Mouse (Mus musculus): ENCODE data around the gene Thbd.
A peak's percentile ranks its signal among the peaks of the same experiment; 100 is the strongest.

The Thbd gene

DNA sequence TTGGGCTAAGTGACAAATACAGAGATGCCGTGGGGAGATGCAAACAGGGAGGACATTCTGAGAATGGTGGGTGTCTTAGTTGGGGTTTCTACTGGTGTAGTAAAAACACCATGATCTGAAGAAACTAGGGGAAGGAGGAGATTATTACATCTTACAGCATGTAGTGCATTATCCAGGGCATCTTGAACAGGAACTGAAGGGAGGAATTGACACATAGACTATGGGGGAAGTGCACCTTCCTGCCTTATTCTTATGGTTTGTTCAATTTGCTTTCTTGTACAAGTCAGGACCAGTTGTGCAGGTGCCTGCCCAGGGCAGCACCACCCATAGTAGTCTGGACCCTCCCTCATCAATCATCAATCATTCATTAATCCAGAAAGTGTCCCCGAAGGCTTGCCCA lies 21.1 kb downstream of the Thbd start:
- no peak for DNase-seq (ENCODE audit: low spot score)

GRCm38 (mm10) chr2:148386476-148386875 lies 21.5 kb downstream of the Thbd start:
- DNase-seq (ENCODE audit: low spot score): no peak

DNA sequence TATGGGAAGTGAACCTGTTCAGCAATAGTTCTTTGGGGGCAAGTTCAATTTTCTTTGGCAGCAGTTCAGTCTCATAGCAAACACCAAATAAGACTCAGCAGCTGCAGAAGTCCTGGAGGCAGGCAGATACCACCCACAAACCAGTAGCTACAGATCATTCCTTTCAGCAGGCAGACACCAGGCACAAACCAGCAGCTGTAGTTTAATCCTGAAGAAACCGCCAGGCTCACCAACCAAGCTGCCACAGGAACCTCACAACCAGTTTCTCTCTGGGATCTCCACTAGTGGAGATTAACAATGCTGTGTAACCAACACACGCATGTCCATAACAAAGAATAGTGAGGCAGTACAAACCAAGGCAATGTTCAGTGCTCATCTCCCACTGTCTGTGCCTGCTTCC lies 26.9 kb downstream of the Thbd start:
- DNase-seq (ENCODE audit: low spot score): no peak

DNA sequence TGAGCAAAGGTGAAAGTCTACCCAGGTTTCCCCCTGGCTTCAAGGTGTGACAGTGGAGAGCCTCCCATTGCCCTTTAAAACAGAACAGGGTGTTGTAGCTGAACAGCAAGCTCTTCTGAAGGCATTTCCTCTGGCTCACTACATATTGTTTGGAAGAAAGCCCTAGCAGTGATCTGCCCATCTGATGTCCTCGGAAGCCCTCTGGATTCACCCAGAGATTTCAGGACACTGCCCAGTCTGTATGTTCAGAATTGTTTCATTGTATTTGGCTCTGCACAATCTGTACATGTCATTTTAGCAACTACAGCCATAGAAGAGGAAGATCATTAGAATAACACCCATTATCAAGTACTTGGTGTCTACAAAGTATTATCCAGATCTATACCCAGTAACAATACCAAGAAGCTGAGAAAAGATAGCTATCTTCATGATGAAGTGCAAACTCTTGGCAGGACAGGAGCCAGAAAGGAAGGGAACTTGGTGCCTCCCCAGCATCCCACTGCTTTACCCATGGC lies 28.0 kb downstream of the Thbd start:
- DNase-seq (ENCODE audit: low spot score): no peak

- DNase-seq (ENCODE audit: low spot score): no peak
Observed at GRCm38 (mm10) chr2:148378817-148379342, 29.1 kb downstream of the Thbd start.

DNA sequence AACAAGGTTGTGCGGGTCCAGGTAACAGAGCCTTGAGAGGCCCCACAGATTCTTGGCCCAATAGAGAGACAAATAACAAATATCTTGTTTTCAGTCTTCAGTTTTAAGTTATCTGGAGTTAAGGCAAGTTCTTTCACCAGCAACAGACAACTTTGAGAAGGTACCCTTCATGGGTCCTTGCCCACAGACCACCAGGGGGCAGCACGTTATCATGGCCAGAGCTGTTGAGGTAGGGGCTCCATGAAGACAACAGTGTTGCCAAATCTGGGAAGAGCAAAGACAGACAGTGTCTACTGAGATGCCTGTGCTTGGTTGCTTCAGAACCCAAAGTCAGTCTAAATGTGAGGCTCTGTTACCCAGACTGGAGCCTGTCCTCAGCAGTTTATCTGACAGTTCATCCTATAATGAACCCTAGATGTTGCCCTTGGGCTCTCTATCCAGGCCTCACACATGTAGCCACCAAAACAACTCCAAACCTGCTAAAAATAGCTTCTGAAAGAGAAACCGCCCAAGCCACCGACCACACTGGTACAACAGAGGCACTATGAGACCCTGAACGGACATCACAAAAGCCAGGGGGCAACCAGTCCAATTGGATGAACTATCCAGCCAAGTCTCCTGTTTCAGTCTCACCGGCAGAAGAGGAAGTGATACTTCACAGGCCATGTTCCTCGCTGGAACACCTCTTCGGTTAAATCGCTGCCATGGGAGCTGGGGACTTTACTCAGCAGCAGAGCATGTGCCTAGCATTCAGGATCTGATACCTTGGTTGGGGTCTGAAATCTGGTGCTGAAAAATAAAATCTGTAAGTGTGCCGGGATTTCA lies 32.5 kb downstream of the Thbd start:
- peak; percentile 73 for DNase-seq (ENCODE audit: low spot score)

- no peak for DNase-seq (ENCODE audit: low spot score)
Observed at GRCm38 (mm10) chr2:148373602-148374071, 34.4 kb downstream of the Thbd start.

- DNase-seq (ENCODE audit: low spot score): no peak
Observed at GRCm38 (mm10) chr2:148371743-148372630, 36.0 kb downstream of the Thbd start.

DNA sequence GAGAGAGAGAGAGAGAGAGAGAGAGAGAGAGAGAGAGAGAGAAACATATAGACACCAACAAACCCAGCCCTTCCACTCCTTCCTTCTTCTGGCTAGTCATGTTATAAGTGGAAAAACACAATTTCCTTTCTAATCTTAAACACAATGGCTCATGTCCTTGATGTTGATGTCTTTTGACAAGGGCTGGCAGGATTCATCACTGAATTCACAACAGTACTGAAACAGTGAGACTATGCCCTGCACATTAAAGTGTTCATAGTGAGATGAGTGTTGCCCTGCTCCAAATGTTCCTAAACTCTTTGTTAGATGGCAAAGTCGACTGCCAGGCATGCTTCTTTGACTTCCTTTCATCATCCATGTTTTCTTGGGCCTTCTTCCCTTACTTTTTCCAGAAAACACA lies 42.8 kb downstream of the Thbd start:
- no peak for DNase-seq (ENCODE audit: low spot score)

GRCm38 (mm10) chr2:148364536-148364935 lies 43.5 kb downstream of the Thbd start:
- DNase-seq (ENCODE audit: low spot score): no peak

- DNase-seq (ENCODE audit: low spot score): no peak
Observed at GRCm38 (mm10) chr2:148357145-148357544, 50.8 kb downstream of the Thbd start.

All from embryo, embryonic 10.5 days (tissue).